Mouse (Mus musculus) kidney, postnatal 14 days (tissue): ENCODE results near the gene Gpr61.
A peak's percentile ranks its signal among the peaks of the same experiment; 100 is the strongest.

Experiments used
- DNase-seq: peaks from one replicate; pipeline ENCODE4 v3.0.0; 2022; ENCODE audit warnings: mixed read lengths

The Gpr61 gene

GRCm38 (mm10) chr3:108154656-108155055, at the start of gene Gpr61:
Gene Gpr61 (minus strand): TSS chr3:108154882.
- no peak for DNase-seq

GRCm38 (mm10) chr3:108204470-108204869, 49.8 kb upstream of the Gpr61 start:
- DNase-seq: no peak

- peak; percentile 82 for DNase-seq
Measured at GRCm38 (mm10) chr3:108203621-108204325, 49.1 kb upstream of the Gpr61 start.

- DNase-seq: no peak
Measured at GRCm38 (mm10) chr3:108203212-108203611, 48.5 kb upstream of the Gpr61 start.

GRCm38 (mm10) chr3:108202506-108202905, 47.8 kb upstream of the Gpr61 start:
- DNase-seq: no peak

- peak; percentile 96 for DNase-seq
Measured at GRCm38 (mm10) chr3:108200329-108201323, 45.9 kb upstream of the Gpr61 start, which contains the start of gene Cyb561d1. Gene Cyb561d1 (minus strand): TSS chr3:108201212.

GRCm38 (mm10) chr3:108199231-108199630, 44.5 kb upstream of the Gpr61 start:
- no peak for DNase-seq

GRCm38 (mm10) chr3:108197066-108197497, 42.4 kb upstream of the Gpr61 start:
- peak; percentile 49 for DNase-seq

- DNase-seq: no peak
Measured at GRCm38 (mm10) chr3:108195941-108196590, 41.4 kb upstream of the Gpr61 start.

GRCm38 (mm10) chr3:108195287-108195686, 40.6 kb upstream of the Gpr61 start:
- no peak for DNase-seq

- DNase-seq: no peak
Measured at GRCm38 (mm10) chr3:108193686-108194085, 39.0 kb upstream of the Gpr61 start.

GRCm38 (mm10) chr3:108189897-108190296, 35.2 kb upstream of the Gpr61 start:
- no peak for DNase-seq

GRCm38 (mm10) chr3:108188716-108189490, 34.2 kb upstream of the Gpr61 start:
- DNase-seq: no peak

GRCm38 (mm10) chr3:108187111-108187795, 32.6 kb upstream of the Gpr61 start:
- no peak for DNase-seq

GRCm38 (mm10) chr3:108186098-108187047, 31.7 kb upstream of the Gpr61 start, which contains the start of gene Amigo1:
Gene Amigo1 (plus strand): TSS chr3:108186335.
- DNase-seq: peak; percentile 79

- no peak for DNase-seq
Measured at GRCm38 (mm10) chr3:108185460-108186097, 30.9 kb upstream of the Gpr61 start.

GRCm38 (mm10) chr3:108184742-108185141, 30.1 kb upstream of the Gpr61 start:
- DNase-seq: no peak

GRCm38 (mm10) chr3:108180514-108180913, 25.8 kb upstream of the Gpr61 start:
- no peak for DNase-seq
